Mouse (Mus musculus): ENCODE measurements at regions not wholly inside any gene's neighbourhood (a gene's known extent, or its start where the extent isn't known, plus 50 kb on each side); places are given as distances from the start of the nearest gene placed in this dataset.

GRCm38 (mm10) chr13:29019839-29020238, 66.3 kb upstream of the Sox4 start:
- Histone ChIP-seq H3K9me3 (ENCODE audit: control insufficient read depth, insufficient read depth, low read depth, low read length) (no peaks in the 10 kb centered on the region), H3K4me1 (ENCODE audit: control insufficient read depth in 2 of 2, insufficient read depth in 2 of 2, low read length in 2 of 2, poor library complexity in 1 of 2) (no peaks in the 10 kb centered on the region), H3K4me3 (ENCODE audit: insufficient read depth in 1 of 2, low read depth in 1 of 2, low read length in 2 of 2, poor library complexity in 1 of 2, severe bottlenecking in 1 of 2) (no peak overlapping the region), H3K27ac (ENCODE audit: insufficient read depth, low read depth, low read length, poor library complexity, severe bottlenecking) (no peak overlapping the region), H3K36me3 (ENCODE audit: control insufficient read depth, insufficient read depth, low read length, poor library complexity, severe bottlenecking) (no peaks in the 10 kb centered on the region), H3K9ac (ENCODE audit: insufficient read depth, low read depth, low read length, poor library complexity, severe bottlenecking) (no peak overlapping the region)
- no peak for DNase-seq (ENCODE audit: low read depth, low spot score)
- in situ Hi-C loops (cut with MboI; ENCODE audit: low sequenced_read_pairs in 2 of 2, unreplicated experiment in 2 of 2): no loop called here
- no peak for TF ChIP-seq HCFC1 (IDR thresholded peaks at IDR 0.05; ENCODE audit: borderline replicate concordance, insufficient read depth, low read length)
- TF ChIP-seq MAFK (IDR thresholded peaks at IDR 0.05; ENCODE audit: insufficient read depth, low read depth, low read length): no peak
- TF ChIP-seq ZC3H11A (IDR thresholded peaks at IDR 0.05; ENCODE audit: borderline replicate concordance, low read depth, low read length): no peak

- H3K36me3 ChIP-seq (ENCODE audit: control insufficient read depth, insufficient read depth, low read length, poor library complexity, severe bottlenecking): no peaks in the 10 kb centered on the region
- H3K4me3 ChIP-seq (ENCODE audit: insufficient read depth in 1 of 2, low read depth in 1 of 2, low read length in 2 of 2, poor library complexity in 1 of 2, severe bottlenecking in 1 of 2): no peak overlapping the region; a peak in 1 of 4 replicates
- H3K9ac ChIP-seq (ENCODE audit: insufficient read depth, low read depth, low read length, poor library complexity, severe bottlenecking): no peak overlapping the region
- in situ Hi-C loops (cut with MboI; ENCODE audit: low sequenced_read_pairs in 2 of 2, unreplicated experiment in 2 of 2): no loop called here
- H3K27ac ChIP-seq (ENCODE audit: insufficient read depth, low read depth, low read length, poor library complexity, severe bottlenecking): no peak overlapping the region
- H3K9me3 ChIP-seq (ENCODE audit: control insufficient read depth, insufficient read depth, low read depth, low read length): no peaks in the 10 kb centered on the region
- TF ChIP-seq MAFK (IDR thresholded peaks at IDR 0.05; ENCODE audit: insufficient read depth, low read depth, low read length): no peak
- TF ChIP-seq ZC3H11A (IDR thresholded peaks at IDR 0.05; ENCODE audit: borderline replicate concordance, low read depth, low read length): no peak
- no peak for TF ChIP-seq CHD2 (IDR thresholded peaks at IDR 0.05; ENCODE audit: low read depth, low read length)
- peaks cover 0 to 2% of the 10 kb centered on the region in 2 experiments; a peak in 1 of 4 replicates for H3K4me1 ChIP-seq (ENCODE audit: control insufficient read depth in 2 of 2, insufficient read depth in 2 of 2, low read length in 2 of 2, poor library complexity in 1 of 2)
- no peak for DNase-seq (ENCODE audit: low read depth, low spot score)
Measured at GRCm38 (mm10) chr13:29016145-29016651, 62.7 kb upstream of the Sox4 start.

GRCm38 (mm10) chr13:29015605-29015994, 62.1 kb upstream of the Sox4 start:
- no peak for DNase-seq (ENCODE audit: low read depth, low spot score)
- Histone ChIP-seq H3K4me1 (ENCODE audit: control insufficient read depth in 2 of 2, insufficient read depth in 2 of 2, low read length in 2 of 2, poor library complexity in 1 of 2) (peaks cover 0 to 2% of the 10 kb centered on the region in 2 experiments; a peak in 1 of 4 replicates), H3K4me3 (ENCODE audit: insufficient read depth in 1 of 2, low read depth in 1 of 2, low read length in 2 of 2, poor library complexity in 1 of 2, severe bottlenecking in 1 of 2) (no peak overlapping the region), H3K27ac (ENCODE audit: insufficient read depth, low read depth, low read length, poor library complexity, severe bottlenecking) (no peak overlapping the region), H3K9ac (ENCODE audit: insufficient read depth, low read depth, low read length, poor library complexity, severe bottlenecking) (no peak overlapping the region), H3K36me3 (ENCODE audit: control insufficient read depth, insufficient read depth, low read length, poor library complexity, severe bottlenecking) (no peaks in the 10 kb centered on the region), H3K9me3 (ENCODE audit: control insufficient read depth, insufficient read depth, low read depth, low read length) (no peaks in the 10 kb centered on the region)
- in situ Hi-C loops (cut with MboI; ENCODE audit: low sequenced_read_pairs in 2 of 2, unreplicated experiment in 2 of 2): no loop called here
- TF ChIP-seq MAFK (IDR thresholded peaks at IDR 0.05; ENCODE audit: insufficient read depth, low read depth, low read length) (no peak), CHD2 (IDR thresholded peaks at IDR 0.05; ENCODE audit: low read depth, low read length) (no peak), ZNF384 (IDR thresholded peaks at IDR 0.05; ENCODE audit: low read depth, low read length) (no peak), ZC3H11A (IDR thresholded peaks at IDR 0.05; ENCODE audit: borderline replicate concordance, low read depth, low read length) (no peak), HCFC1 (IDR thresholded peaks at IDR 0.05; ENCODE audit: borderline replicate concordance, insufficient read depth, low read length) (no peak)

- Histone ChIP-seq H3K9ac (ENCODE audit: insufficient read depth, low read depth, low read length, poor library complexity, severe bottlenecking) (no peak overlapping the region), H3K27ac (ENCODE audit: insufficient read depth, low read depth, low read length, poor library complexity, severe bottlenecking) (no peak overlapping the region), H3K4me1 (ENCODE audit: control insufficient read depth in 2 of 2, insufficient read depth in 2 of 2, low read length in 2 of 2, poor library complexity in 1 of 2) (peaks cover 0 to 2% of the 10 kb centered on the region in 2 experiments; a peak in 1 of 4 replicates), H3K36me3 (ENCODE audit: control insufficient read depth, insufficient read depth, low read length, poor library complexity, severe bottlenecking) (no peaks in the 10 kb centered on the region), H3K9me3 (ENCODE audit: control insufficient read depth, insufficient read depth, low read depth, low read length) (no peaks in the 10 kb centered on the region), H3K4me3 (ENCODE audit: insufficient read depth in 1 of 2, low read depth in 1 of 2, low read length in 2 of 2, poor library complexity in 1 of 2, severe bottlenecking in 1 of 2) (no peak overlapping the region)
- in situ Hi-C loops (cut with MboI; ENCODE audit: low sequenced_read_pairs in 2 of 2, unreplicated experiment in 2 of 2): no loop called here
- no peak for DNase-seq (ENCODE audit: low read depth, low spot score)
- TF ChIP-seq ZC3H11A (IDR thresholded peaks at IDR 0.05; ENCODE audit: borderline replicate concordance, low read depth, low read length) (no peak), MAFK (IDR thresholded peaks at IDR 0.05; ENCODE audit: insufficient read depth, low read depth, low read length) (no peak), HCFC1 (IDR thresholded peaks at IDR 0.05; ENCODE audit: borderline replicate concordance, insufficient read depth, low read length) (no peak), ZNF384 (IDR thresholded peaks at IDR 0.05; ENCODE audit: low read depth, low read length) (no peak), CHD2 (IDR thresholded peaks at IDR 0.05; ENCODE audit: low read depth, low read length) (no peak)
Measured at GRCm38 (mm10) chr13:29014827-29015604, 61.5 kb upstream of the Sox4 start.

Measured in ES-E14 (cell line).